Mouse (Mus musculus) cerebellum, adult 2 months (tissue): Measurements from ENCODE around the gene Zfhx3. TPM values are rescaled to one million over a fixed set of nuclear protein-coding genes. Genes with fewer than 3 reads are reported as not detected.

Experiments used
- DNase-seq, 2 experiments: peaks; one replicate each; pipeline ENCODE4 v3.0.0; 2021
- H3K27ac ChIP-seq: fragments of 200-500 bp; 2 replicates; pipeline ENCODE4 v1.5.1; 2012; ENCODE audit warnings: low read length, control low read depth, inconsistent platforms; ENCODE audit not compliant: insufficient read depth
- H3K27me3 ChIP-seq: fragments of 200-500 bp; 2 replicates; pipeline ENCODE4 v1.6.1; 2012; ENCODE audit warnings: inconsistent platforms, mild to moderate bottlenecking, low read length, moderate library complexity; ENCODE audit not compliant: control insufficient read depth, insufficient read depth
- H3K4me1 ChIP-seq: fragments of 200-500 bp; 2 replicates; pipeline ENCODE4 v1.6.1; 2011; ENCODE audit warnings: low read length; ENCODE audit not compliant: control insufficient read depth, insufficient read depth
- H3K4me3 ChIP-seq: fragments of 200-500 bp; replicated peaks from 2 replicates; pipeline ENCODE3; 2011; ENCODE audit warnings: mild to moderate bottlenecking, low read depth, low read length, control low read depth; ENCODE audit not compliant: insufficient read depth
- CTCF ChIP-seq: fragments of 200-500 bp; IDR thresholded peaks from 2 replicates; pipeline ENCODE4 v1.5.1; 2011; ENCODE audit warnings: low read depth, mild to moderate bottlenecking, control low read depth, low read length, moderate library complexity, borderline replicate concordance; ENCODE audit not compliant: insufficient read depth
- POLR2A ChIP-seq: fragments of 200-500 bp; IDR thresholded peaks from 2 replicates; pipeline ENCODE4 v1.6.1; 2011; ENCODE audit warnings: low read length, control low read depth, borderline replicate concordance; ENCODE audit not compliant: insufficient read depth
- WGBS: fragments of 180-500 bp; shearing (Covaris S2); methylation state at CpG from one replicate; pipeline ENCODE4 v1.1.7; 2018; 5-methylcytosine and 5-hydroxymethylcytosine counted together
- polyA plus RNA-seq: library from polyadenylated mRNA; depleted of rRNA; stranded (reverse); fragments of >200 nt; gene quantifications from 2 replicates; pipeline ENCODE4 v1.2.3, GENCODE M21; 2012

Gene Zfhx3
- polyA plus RNA-seq, 1 experiment, result 3.3 TPM

DNA sequence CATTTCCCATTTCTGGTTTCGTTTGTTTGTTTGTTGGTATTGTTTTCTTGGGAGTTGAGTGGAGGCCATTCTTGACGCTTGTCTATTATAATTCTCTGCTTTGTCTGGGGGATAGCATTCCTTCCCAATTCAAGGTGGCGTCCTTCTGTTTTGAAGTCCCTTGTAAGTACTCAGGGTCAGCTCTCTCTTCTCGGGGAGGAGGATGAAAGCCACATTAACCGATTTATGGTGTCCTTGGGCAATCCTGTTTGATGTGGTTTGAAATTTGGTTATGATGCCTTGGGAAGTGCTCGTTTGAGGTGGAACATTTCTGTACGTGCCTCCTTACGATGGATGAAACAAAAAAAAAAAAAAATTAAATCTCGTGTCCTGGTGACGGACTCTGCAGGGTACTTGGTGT is 800.0 kb downstream of the Zfhx3 start:
- 93% methylated on average over 10 of the region's 10 CpGs for WGBS
- Histone ChIP-seq H3K27me3 (no peaks in the 10 kb centered on the region), H3K4me1 (no peaks in the 10 kb centered on the region), H3K4me3 (no peak overlapping the region), H3K27ac (no peak overlapping the region)
- no peak for TF ChIP-seq CTCF
- no peak for TF ChIP-seq POLR2A
- DNase-seq, result no peak

DNA sequence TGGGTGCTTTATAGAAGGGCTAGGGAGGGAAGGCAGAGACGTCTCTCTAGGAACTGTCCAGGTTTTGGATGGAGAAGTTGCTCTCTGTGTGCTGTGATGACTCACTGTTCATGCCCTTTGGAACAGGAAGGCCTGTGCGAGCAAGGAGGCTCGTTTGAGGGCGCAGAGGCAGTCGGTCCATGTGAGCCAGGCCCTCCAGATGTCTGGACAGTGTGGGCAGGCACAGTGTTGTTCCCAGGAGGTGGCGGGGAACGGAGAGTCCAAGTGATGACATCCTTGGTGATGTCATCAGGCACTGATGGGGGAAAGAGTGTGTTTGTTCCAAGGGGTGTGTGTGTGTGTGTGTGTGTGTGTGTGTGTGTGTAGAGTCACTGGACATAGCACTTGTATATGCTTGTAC is 800.8 kb downstream of the Zfhx3 start:
- 62% methylated on average over 7 of the region's 7 CpGs for WGBS
- TF ChIP-seq CTCF (no peak), POLR2A (no peak)
- DNase-seq, result no peak
- no peaks in the 10 kb centered on the region for H3K4me1 ChIP-seq
- no peak overlapping the region for H3K4me3 ChIP-seq
- H3K27me3 ChIP-seq, result no peaks in the 10 kb centered on the region
- no peak overlapping the region for H3K27ac ChIP-seq

DNA sequence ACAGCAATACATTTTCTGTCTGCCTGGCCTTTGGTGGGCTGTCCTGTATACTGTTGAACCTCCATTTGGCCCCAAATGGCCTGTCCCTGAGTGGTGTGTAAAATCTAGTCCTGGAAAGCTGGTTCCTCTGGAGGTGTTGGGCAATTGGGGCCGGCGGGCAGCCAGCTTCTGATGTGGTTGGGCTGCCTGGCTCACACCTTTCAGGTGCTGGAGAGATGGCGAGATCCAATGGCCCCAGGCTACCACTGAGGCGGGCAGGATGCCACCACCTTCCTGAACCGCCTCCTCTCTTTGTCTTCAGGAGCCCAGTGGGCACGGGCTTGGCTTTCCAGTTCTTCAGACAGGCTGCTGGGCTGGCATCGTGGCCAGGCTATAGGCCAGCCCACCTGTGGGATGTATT is 803.1 kb downstream of the Zfhx3 start:
- H3K4me3 ChIP-seq, result no peak overlapping the region
- TF ChIP-seq CTCF (no peak), POLR2A (no peak)
- H3K27me3 ChIP-seq, result no peaks in the 10 kb centered on the region
- H3K27ac ChIP-seq, result no peak overlapping the region
- H3K4me1 ChIP-seq, result no peaks in the 10 kb centered on the region
- no peak for DNase-seq
- 59% methylated on average over 7 of the region's 7 CpGs for WGBS

DNA sequence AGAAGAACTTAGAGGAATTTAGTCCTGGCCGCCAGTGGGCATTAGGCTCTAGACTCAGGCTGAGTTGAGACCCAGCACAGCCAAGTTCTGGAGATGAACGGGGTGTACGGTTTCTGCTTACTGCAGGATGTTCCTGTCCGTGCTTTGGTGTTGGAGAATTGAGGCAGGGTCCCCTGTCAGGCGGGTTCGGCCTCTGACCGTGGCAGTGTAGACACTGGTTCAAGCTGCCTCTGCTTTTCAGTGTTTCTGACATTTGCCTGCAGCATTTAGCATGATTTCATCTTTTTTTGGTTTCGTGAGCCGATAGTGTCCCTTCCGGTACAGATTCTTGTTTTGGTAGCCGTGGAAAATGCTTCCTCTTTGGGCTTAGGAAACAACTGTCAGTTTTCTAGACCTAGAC is 805.7 kb downstream of the Zfhx3 start:
- H3K27ac ChIP-seq, result no peak overlapping the region
- no peak for TF ChIP-seq CTCF
- TF ChIP-seq POLR2A, result no peak
- WGBS, result 81% methylated on average over 11 of the region's 11 CpGs

DNA sequence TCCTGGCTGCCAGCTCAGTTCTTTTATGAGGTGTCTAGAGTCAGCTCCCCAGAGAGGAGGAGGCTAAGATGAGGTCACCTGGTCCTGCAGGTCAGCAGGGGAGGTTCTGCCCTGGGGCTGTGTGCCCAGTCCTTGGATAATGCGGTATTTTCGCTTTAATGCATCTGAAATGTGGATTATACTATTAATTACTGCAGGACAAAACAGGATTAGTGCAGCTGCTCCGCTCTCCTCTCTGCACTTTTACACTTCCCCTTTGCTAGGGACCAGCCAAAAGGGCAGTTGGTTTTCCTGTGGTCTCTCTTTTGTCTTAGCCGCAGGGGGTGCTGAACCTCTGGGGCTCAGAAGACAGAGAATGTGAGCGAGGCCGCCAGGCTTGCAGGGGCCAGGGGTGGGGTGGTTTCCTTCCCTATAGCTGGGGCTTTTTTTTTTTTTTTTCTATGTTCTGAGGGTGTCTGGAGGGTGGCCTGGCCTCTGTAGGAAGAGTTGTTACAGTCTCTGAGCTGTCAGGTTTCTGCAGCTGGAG is 806.5 kb downstream of the Zfhx3 start:
- Histone ChIP-seq H3K27ac (no peak overlapping the region), H3K27me3 (no peaks in the 10 kb centered on the region), H3K4me3 (no peak overlapping the region), H3K4me1 (no peaks in the 10 kb centered on the region)
- no peak for DNase-seq
- TF ChIP-seq POLR2A (no peak), CTCF (no peak)
- 23% methylated on average over 6 of the region's 6 CpGs for WGBS

More for the DNA sequence above, 805.7 kb downstream of the Zfhx3 start:
- DNase-seq, result no peak
- Histone ChIP-seq H3K4me1 (no peaks in the 10 kb centered on the region), H3K27me3 (no peaks in the 10 kb centered on the region), H3K4me3 (no peak overlapping the region)

DNA sequence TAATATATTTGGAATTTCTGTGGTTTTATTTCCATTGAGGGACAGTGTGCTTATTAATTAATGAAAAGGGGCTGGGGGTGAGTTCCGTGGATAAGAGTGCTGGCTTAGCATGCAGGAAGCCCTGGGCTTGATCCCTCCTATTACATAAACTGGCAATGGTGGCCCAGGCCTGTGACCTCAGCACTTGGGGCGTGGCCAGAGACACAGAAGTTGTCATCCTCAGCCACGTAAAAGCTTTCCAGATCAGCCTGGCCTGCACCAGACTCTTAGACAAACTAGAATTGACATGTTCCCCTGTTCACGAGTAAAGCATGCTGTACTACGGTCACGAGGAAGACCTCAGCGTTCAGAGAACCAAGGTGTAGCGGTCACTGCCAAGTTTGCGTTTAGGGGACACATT is 808.4 kb downstream of the Zfhx3 start:
- H3K27ac ChIP-seq, result no peak overlapping the region
- 88% methylated on average over 9 of the region's 9 CpGs for WGBS
- no peak for TF ChIP-seq CTCF
- TF ChIP-seq POLR2A, result no peak
- DNase-seq, result no peak
- H3K27me3 ChIP-seq, result no peaks in the 10 kb centered on the region
- no peak overlapping the region for H3K4me3 ChIP-seq
- no peaks in the 10 kb centered on the region for H3K4me1 ChIP-seq

DNA sequence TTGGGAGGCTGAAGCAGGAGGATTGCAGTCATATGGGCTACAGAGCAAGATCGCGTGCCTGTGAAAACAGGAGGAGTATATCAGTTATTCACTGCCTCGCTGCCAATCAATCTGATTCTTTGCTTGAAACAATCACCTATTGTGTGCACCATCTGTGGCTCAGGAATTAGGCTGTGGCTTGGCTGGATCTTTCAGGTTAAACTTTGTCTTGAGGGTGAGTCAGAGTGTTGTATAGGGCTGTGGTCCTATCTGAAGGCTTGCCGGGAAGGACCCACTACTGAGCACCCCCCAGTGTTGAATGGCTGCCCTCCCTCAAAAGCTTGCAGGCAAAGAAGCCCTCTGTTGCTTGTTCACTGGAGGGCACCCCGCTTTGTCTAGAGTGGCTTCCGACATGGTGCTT is 812.1 kb downstream of the Zfhx3 start:
- H3K27me3 ChIP-seq, result no peaks in the 10 kb centered on the region
- no peak overlapping the region for H3K4me3 ChIP-seq
- no peak for DNase-seq
- H3K27ac ChIP-seq, result no peak overlapping the region
- peaks cover 2% of the 10 kb centered on the region; the same call in 1 of the 2 replicates for H3K4me1 ChIP-seq
- 80% methylated on average over 6 of the region's 6 CpGs for WGBS
- TF ChIP-seq CTCF (no peak), POLR2A (no peak)

DNA sequence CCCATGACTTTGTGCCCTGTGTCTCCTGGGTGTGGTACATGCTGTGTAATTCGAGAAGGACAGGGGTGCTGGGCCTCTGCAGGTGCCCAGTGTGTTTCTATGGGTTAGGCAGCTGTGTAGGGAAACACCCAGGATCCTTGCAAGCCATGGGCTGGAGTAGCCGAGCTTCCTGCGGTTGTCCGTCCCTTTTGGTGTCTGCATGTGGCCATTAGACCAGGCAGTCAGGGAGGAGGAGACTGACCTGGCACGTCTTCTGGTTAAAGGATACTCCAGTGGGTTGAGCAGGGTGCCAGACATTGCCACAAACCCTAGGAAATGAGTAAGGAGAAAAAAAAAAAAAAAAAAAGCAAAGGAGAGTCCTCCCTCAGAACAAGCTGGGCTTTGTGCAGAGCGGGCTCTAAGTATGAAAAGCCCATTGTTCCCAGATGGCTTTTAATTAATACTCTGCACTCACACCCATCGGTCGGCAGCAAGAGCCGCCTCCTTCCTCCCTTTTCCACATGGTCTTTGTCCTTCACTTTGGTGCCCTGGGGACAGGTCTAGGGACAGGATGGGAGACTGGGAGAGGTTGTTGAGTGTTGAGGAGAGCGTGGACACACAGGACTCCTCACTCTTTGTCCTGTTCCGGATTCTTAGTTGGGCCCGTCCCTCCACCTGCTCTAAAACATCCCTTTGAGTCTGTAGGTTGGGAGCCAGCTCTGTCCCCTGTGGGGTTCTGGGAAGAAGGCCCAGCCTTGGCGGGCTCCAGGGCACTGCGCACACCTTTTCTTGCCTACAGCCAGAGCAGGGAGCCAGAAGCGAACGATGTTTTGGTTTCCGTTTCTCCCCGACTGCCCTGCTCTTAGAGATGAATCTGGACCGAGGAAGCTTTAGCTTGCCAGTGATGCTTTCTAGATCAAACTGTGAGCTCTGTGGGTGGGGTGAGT is 813.2 kb downstream of the Zfhx3 start:
- H3K4me1 ChIP-seq, result peaks cover 2% of the 10 kb centered on the region; the same call in 1 of the 2 replicates
- TF ChIP-seq POLR2A, result no peak
- no peak for TF ChIP-seq CTCF
- peak; percentile 66 to 74 for DNase-seq
- peak overlapping the region; percentile 26 for H3K4me3 ChIP-seq
- 9% methylated on average over 19 of the region's 19 CpGs for WGBS
- no peak overlapping the region for H3K27ac ChIP-seq
- no peaks in the 10 kb centered on the region for H3K27me3 ChIP-seq
